Mouse (Mus musculus): Measurements from ENCODE around the gene Zc3h4.

Gene Zc3h4

DNA sequence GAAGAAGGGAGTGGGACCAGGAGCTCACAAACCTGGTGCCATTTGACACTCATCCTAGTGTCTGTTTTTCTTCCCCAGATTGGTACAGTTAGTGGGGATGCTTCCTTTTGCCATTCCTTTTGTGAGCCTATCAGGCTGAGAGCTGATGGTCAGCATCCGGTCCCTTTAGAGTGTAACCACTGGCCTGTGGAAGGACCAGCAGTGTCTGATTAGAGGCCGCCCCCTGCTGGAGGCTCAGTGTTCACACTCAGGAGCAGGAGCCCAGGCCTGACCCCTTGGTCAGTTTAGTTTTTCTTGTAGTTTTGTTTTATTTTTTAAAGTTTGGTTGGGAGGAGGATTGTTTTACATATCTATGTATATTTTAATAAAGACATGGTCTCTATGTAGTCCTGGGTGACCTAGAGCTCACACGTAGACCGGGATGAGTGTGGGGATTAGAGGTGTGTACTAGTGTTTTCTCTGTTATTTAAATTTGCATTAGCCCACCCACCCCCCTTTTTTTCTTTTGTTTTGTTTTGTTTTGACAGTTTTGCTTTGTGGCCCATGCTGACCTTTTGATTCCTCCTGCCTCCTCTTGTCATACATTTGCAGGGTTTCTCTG is 25.5 kb downstream of the Zc3h4 start:
- DNase-seq (ENCODE audit: low spot score in 2 of 2), result peak in 1 of 2 experiments; percentile 47

DNA sequence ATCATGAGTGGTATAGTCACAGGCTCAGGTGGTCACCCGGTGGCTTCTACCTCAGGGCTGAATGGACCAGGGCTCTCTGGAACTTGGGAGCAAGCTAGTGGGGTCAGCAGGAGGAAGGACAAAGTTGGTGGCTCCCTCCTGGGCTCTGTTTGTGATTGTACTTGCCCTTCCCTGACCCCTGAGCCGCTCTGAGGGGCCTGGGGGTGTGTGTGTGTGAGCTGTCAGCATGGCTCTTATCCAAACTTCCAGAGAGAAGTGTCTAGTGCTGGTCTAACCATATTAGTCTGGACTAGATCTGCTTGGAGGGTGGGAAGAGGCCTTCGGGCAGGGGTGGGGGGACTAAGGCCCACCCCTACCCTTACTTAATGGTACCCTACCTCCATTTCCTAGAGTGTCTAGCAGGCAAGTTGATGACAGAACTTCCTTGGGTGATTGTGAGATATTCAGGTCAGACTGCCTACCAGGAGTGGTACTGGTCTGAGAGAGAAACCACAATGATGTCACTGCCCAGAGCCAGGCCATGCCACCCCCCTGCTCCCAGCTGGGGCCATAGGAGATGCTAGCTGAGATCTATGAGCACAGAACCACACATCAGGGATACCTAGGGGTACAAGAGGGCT is 32.8 kb downstream of the Zc3h4 start:
- no peak for DNase-seq (ENCODE audit: low spot score in 2 of 2)

DNA sequence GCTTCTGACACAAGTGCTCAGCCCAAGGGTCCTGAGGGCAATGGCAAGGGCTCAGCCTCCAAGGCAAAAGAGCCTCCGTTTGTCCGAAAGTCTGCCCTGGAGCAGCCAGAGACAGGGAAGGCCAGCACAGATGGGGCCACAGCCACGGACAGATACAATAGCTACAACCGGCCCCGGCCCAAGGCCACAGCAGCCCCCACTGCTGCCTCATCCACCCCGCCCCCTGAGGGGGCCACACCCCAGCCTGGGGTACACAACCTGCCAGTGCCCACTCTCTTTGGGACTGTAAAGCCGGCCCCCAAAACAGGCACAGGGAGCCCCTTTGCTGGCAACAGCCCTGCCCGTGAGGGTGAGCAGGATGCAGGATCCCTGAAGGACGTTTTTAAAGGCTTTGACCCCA is 34.4 kb downstream of the Zc3h4 start:
- no peak for DNase-seq (ENCODE audit: low spot score in 2 of 2)

DNA sequence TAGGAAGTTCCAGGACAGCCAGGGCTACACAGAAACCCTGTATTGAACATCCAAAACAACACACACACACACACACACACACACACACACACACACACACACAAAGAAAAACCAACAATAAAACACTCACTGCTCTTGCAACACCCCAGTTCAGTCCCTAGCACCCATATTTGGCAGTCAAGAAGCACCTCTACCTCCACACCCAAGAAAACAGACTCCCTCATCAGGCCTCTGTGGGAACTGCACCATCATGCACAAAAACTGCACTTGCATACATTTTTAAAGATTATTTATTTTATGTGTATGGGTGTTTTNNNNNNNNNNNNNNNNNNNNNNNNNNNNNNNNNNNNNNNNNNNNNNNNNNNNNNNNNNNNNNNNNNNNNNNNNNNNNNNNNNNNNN is 40.5 kb downstream of the Zc3h4 start:
- no peak for DNase-seq (ENCODE audit: low spot score in 2 of 2)

DNA sequence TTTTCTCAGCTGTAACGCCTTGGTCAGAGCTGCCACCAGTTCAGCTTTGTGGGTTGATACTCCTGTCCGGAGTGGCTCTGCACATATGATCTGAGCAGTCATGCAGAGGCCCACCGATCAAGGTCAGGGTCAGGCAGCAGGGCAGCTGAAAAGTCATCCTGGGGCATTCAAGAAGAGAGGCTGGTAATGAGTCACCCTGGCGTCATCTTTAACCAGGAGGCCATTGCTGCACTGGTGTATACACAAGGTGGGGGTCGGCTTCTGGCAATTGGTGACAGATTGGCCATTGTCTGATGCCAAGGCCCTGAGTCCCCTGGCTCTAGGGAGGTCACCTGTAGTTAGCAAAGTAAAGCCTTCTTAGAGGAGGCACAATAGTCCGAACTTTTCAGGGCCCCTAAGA is 50.9 kb downstream of the Zc3h4 start:
- no peak for DNase-seq (ENCODE audit: low spot score in 2 of 2)

DNA sequence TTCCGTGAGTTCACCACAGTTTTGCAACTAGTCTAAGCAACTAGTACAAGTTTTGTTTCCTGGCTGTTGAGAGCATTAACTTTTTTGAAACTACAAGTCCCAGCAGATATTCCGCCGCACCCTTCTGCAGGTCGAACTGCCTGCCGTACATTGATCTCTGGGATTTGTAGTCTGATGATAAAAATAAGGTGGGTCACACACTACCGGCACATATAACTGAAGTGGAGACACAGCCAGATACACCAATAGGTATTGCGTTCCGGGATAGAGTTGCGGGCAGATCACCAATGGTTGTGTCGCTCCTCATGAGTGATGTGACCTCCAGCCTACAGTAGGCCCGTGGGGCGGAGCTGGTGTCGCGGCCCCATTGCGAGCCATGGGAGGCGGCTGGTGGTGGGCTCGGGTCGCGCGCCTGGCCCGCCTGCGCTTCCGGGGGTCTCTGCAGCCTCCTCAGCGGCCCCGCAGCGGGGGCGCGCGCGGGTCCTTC is 51.9 kb downstream of the Zc3h4 start, which contains the start of gene Tmem160:
Gene Tmem160, plus strand, starts transcription at position 193 of the 487 bp plus-strand sequence.
- DNase-seq (ENCODE audit: low spot score in 2 of 2), result peak; percentile 79 to 89

DNA sequence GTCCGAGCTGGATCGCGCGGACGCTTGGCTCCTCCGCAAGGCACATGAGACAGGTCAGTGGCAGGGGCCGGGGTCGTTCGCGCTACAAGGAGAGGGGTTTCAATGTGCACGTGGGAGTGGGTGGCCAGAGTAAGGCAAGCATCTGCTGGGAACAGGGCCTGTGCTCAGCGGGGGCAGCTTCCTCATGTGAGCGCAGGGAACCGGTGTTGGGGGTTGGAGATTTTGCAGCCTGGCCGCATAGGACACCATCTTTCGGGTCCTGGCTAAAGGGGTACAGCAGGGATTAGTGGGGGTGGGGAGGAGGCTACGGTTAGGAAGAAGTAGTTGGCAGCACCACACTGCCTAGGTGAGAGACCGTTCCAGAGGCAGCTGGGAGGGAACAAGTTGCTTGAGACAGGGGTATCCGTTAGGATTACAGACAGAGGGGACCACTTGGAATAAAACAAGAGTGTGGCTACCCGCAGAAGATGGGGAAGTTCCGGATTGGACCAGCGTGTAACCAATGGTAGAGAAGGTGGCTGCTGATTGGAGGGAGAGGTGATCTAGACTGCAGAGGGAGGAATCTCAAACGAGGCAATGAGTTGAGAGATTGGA is 52.5 kb downstream of the Zc3h4 start:
- DNase-seq (ENCODE audit: low spot score in 2 of 2), result peak; percentile 47 to 59

DNA sequence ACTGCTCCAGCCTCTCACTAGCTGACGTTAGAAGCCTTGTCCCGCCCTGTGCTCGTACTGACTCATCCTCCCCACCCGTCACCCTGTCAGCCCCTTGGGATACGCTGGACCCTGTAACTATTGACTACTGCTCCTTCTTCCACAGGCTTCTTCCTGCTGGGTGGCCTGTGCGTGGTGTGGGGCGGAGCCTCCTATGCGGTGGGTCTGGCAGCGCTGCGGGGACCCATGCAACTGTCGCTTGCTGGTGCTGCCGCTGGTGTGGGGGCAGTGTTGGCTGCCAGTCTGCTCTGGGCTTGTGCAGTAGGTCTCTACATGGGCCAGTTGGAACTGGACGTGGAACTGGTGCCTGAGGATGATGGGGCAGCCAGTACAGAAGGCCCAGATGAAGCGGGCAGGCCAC is 54.3 kb downstream of the Zc3h4 start:
- DNase-seq (ENCODE audit: low spot score in 2 of 2), result no peak

DNA sequence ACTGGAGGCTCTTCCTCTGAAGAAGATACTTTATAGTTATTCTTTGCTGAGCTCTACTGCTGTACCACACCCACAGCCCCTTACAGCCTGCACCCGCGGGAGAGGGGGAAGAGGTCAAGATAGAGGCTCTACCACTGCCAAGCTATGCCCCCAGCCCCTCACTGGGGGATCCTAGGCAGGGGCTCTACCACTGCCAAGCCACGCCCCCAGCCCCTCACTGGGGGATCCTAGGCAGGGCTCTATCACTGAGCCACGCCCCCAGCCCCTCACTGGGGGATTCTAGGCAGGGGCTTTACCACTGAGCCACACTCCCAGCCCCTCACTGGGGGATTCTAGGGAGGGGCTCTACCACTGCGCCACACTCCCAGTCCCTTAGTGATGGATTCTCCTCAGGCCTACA is 55.6 kb downstream of the Zc3h4 start:
- DNase-seq (ENCODE audit: low spot score in 2 of 2), result no peak

DNA sequence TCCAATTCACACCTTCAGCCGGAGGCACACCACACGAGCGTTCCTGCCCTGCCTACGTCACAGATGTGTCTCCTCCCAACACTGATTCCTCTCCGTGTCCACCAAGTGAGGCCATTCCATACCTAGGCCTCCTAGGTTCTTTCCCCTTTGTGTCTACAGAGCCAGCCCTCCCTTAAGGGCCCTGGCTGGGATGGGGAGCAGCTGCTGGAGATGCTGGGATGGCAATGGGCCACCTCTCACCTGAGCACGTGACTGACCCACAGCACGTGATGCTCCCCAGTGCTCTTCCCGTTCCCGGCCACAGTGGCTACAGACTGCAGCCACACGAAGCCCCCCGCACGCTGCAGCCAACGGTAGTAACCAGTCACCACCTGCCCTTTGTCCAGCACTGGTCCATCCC is 59.9 kb downstream of the Zc3h4 start:
- DNase-seq (ENCODE audit: low spot score in 2 of 2), result no peak

DNA sequence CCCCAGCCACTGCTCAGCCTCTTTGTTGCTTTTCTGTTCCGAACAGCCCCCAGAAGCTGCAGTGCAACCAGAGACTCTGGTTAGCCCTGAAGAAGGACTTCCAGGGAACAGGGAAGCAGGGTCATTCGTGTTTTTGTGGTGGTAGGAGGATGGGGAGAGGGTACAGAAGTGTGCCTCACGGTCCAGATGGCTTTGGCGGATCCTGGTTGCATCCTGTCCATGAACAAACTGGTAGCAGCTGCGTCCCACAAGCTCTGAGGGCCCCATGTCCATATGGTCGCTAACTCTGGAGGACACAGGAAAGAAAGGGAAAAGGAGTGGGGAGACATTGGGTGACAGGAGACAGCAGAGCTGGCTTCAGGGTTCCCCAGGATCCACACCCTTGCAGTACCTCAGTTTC is 60.4 kb downstream of the Zc3h4 start:
- DNase-seq (ENCODE audit: low spot score in 2 of 2), result no peak

DNA sequence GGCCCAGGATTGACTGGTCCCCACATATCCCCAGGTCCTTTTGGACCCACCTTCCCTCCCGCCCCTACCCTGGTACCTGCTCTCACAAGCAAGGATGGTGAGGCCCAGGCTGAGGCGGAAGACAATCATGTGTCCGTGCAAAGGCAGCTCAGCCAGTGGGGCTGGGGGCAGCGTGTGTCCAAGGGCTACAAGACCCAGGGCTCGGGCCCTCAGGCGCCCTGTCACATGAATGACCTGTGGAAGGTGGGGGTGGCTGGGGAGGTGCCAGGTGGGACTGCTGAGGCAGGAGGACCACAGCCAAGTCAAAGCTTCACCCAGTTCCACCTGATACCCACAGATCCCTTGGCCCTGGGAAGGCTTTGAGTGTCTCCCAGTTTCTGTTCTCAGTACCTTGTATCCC is 61.0 kb downstream of the Zc3h4 start:
- no peak for DNase-seq (ENCODE audit: low spot score in 2 of 2)

DNA sequence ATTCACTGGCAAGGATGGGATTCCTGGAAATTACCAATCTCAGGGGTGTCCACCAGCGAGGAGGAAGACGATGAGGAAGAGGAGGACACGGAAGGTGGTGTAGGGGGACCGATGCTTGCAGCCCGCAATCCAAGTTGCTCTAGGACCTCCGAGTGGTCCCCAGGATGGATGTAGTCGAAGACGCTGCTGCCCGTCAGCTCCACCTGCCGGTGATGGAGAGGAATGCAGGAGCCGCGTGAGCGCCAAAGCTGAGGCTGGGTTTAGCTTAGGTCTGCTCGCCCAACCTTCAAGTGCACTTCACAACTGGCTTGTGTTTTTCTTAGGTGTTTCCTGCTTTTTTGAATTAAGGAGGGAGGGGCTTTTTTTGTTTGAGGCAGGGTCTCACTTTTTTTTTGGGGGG is 62.5 kb downstream of the Zc3h4 start:
- peak; percentile 47 to 82 for DNase-seq (ENCODE audit: low spot score in 2 of 2)

DNA sequence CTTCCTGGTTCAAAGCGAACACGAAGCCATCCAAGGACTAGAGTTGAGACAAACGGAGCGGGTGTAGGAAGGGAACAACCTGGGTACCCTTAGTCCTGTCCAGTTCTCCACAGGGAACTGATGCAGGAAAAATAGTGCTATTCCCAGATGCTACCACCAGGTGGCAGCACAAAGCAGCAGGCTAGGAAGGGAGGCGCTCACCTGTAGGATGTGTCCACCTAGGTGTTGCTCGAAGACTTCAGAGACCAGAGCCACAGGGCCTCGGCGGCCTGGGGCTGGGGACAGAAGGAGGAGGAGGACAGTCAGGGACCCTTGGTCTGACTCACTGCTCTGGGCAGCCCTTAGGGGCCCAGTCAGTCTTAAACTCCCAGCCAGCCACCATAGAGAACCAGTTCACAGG is 64.5 kb downstream of the Zc3h4 start:
- DNase-seq (ENCODE audit: low spot score in 2 of 2), result peak; percentile 50 to 61

DNA sequence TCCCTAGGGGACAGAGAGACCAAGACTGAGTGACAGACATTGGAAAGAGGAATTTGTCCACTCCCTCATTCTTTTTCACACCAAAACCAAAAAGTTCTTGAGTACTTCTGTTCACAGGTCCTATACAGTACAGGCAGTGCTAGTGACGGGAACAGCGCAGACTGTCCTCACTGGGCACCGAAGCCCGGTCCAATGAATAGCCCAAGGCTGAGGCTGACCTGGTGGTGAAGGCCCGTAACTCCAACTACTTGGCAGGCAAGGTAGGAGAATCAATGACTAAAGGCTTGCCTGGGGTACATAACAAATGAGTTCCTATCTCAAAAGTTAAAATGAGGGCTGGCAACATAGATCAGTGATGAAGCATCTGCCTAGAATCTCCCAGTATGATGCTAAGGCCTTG is 64.9 kb downstream of the Zc3h4 start:
- no peak for DNase-seq (ENCODE audit: low spot score in 2 of 2)

DNA sequence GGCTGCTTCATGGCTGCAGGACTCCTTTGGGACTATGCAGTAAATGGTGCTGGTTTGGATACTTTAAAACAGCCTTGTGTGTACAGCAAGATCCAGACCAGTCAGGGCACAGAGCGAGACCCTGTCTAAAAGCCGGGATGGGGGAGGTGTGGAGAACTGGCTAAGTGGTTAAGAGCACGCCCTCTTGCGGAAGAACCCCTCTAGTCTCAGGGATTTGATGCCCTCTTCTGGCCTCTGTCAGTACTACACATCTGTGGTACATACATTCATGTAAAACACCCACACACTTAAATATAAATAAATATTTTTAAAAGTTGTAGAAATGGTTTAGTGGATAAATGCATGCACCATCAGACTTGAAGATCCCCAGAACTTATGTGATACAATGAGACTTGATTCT is 65.9 kb downstream of the Zc3h4 start:
- no peak for DNase-seq (ENCODE audit: low spot score in 2 of 2)

DNA sequence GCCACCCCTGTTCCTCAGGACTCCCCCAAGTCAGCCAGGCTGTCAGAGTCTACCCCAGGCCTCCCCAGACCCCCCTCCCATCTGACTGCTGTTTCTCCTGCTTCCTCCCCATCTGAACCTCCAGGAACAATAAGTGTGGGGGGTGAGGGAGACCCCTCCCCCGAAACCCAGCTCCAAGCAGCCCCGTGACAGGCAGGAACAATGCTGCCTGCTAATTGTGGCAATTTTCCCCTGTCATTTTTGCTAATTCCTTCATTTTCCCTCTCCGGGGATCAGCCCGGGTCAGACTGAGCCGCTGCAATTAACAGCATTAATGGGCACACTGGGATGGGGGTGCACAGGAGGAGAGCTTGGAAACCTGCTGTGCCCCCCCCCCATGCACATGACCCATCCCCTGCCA is 67.4 kb downstream of the Zc3h4 start:
- no peak for DNase-seq (ENCODE audit: low spot score in 2 of 2)

DNA sequence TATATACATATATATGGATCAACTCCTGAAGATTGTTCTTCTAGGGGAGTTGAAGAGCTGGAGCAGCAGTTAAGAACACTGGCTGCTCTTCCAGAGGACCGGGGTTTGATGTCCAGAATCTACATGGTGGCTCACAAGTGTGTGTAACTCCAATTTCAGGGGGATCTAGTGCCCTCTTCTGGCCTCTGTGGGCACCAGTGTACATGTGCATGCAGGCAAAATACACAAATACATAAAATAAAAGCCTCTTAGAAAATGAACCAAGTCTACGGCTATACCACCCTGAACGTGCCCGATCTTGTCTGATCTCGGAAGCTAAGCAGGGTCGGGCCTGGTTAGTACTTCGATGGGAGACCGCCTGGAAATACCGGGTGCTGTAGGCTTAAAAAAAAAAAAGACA is 70.8 kb downstream of the Zc3h4 start:
- no peak for DNase-seq (ENCODE audit: low spot score in 2 of 2)

DNA sequence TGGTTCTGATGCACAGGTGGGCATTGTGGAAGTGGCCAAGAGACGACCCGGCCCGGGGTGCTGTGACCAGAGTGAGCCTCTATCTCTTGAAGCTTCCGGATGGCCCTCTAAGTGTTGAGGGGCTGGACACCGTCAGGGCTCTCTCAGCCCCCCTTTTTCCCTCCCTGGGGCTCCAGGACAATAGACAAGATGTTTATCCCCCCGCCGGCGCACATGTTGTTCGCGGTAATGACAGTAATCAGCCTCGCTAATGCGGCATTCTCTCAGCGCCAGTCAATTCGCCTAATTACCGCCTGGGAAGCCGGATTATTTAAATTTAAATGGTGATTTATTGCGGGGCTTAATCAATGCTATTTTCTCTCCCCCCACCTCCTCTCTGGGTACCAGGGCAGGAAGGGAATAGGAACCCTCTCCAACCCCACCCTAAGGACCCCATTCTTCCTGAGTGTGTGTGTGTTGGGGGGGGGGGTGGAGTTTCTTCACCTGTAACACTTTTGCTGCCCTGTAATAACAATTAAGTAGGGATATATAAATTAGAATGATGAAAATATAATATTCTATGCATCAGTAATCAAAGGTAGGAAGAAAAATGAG is 71.5 kb downstream of the Zc3h4 start:
- no peak for DNase-seq (ENCODE audit: low spot score in 2 of 2)

DNA sequence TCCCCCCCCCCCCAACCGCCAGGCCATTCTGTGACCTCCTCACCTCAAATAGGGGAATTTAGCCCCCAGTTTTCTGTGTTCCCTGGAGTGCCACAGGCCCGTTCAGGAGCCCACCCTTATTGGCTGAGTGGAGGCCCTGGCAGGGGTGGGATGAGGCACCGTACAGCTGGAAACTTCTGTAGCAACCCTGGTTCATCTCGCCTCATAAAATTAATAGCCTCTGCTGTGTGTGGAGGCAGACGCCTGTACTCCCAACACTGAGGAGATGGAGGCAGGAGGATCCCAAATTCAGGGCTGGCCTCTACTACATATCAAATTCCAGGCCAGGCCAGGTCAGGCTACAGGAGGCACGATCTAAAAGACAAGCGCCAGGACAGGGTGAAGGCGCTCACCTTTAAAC is 73.1 kb downstream of the Zc3h4 start:
- no peak for DNase-seq (ENCODE audit: low spot score in 2 of 2)

DNA sequence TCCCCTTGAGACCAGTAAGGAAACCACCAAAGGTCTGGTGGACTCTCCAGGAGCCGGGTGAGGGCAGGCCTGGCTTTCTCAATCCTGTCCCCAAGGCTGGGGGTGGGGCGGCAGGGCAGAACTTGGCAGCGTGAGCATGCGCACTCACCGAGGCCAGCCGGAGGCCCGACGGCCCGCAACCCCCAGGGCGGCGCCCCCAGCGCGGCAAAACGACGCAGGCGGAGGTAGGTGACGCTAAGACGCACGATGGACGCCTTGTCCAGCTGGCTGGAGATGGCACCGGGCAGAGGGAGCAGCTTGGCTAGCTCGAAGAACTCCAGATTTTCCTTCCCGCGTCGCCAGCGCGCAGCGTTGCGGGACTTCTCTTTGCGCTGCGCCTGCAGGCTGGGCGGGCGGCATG is 73.7 kb downstream of the Zc3h4 start:
- no peak for DNase-seq (ENCODE audit: low spot score in 2 of 2)

DNA sequence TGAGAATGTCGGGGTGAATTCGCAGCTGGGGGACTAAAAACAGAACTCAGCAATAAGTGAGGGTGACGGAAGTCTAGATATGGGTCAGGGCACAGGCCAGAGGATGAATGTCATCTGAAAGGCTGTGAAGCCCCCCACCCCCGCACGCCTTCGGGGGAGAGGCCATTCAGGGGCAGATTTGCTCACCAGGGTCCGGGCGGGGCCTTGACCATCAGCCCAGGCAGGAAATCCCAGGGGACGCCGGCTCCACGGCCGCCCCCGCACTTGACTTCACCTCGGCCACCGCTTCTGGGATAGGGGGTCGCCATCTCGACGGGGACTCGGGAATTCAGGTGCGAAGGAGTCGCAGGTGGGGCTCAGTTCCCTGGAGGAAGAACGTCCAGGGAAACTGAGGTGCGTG is 74.6 kb downstream of the Zc3h4 start:
- no peak for DNase-seq (ENCODE audit: low spot score in 2 of 2)

All from frontal cortex, postnatal 14 days (tissue).